Mouse (Mus musculus): ENCODE data around the gene Grid2ip. TPM values are rescaled to one million over a fixed set of nuclear protein-coding genes. Genes with fewer than 3 reads are reported as not detected.

Gene Grid2ip
- total and polyA plus RNA-seq, 3 experiments: not detected

GRCm38 (mm10) chr5:143371146-143371510 is 14.0 kb downstream of the Grid2ip start:
- Histone ChIP-seq H3K4me3 (replicated peaks in 1 of 3; ENCODE audit: low read depth in 2 of 3, low read length in 2 of 3, poor library complexity in 1 of 3) (no peak overlapping the region), H3K4me1 (ENCODE audit: control insufficient read depth in 1 of 2, insufficient read depth in 2 of 2) (peaks cover 0 to 4% of the 10 kb centered on the region in 2 experiments; a peak in 1 of 4 replicates), H3K9me3 (replicated peaks; ENCODE audit: low read length) (peaks cover under 1% of the 10 kb centered on the region), H3K4me2 (ENCODE audit: insufficient read depth, low read depth, poor library complexity, severe bottlenecking) (no peak overlapping the region), H3K79me2 (replicated peaks; ENCODE audit: control insufficient read depth, extremely low read depth, insufficient read depth, poor library complexity, severe bottlenecking) (no peaks in the 10 kb centered on the region), H3K27ac (ENCODE audit: insufficient read depth, low read depth) (no peak overlapping the region), H3K27me3 (replicated peaks) (peaks cover 79% of the 10 kb centered on the region), H3K9ac (ENCODE audit: insufficient read depth, low read depth) (no peak overlapping the region), H3K36me3 (replicated peaks in 1 of 2; ENCODE audit: control insufficient read depth in 1 of 2, insufficient read depth in 1 of 2, low read length in 1 of 2) (no peaks in the 10 kb centered on the region)
- dilution Hi-C loops (cut with MboI; ENCODE audit: extremely low pct_ligation_motif_present, extremely low pct_unique_long_range_greater_than_20kb, low sequenced_read_pairs) (no loop called here), in situ Hi-C loops (cut with MboI; ENCODE audit: low pct_ligation_motif_present, low pct_unique_long_range_greater_than_20kb, low sequenced_read_pairs) (no loop called here)
- no peak for TF ChIP-seq ELF1 (IDR thresholded peaks at IDR 0.05; ENCODE audit: low read depth, low read length)
- TF ChIP-seq E2F4 (IDR thresholded peaks at IDR 0.05; ENCODE audit: insufficient replicate concordance, low read depth, low read length): no peak
- no peak for TF ChIP-seq ZNF384 (IDR thresholded peaks at IDR 0.05; ENCODE audit: low read depth, low read length)
- TF ChIP-seq MAX (IDR thresholded peaks at IDR 0.05; ENCODE audit: low read length): no peak
- TF ChIP-seq MAZ (IDR thresholded peaks at IDR 0.05; ENCODE audit: low read depth, low read length): no peak
- no peak for TF ChIP-seq JUN (IDR thresholded peaks at IDR 0.05; ENCODE audit: insufficient read depth, low read depth, low read length)
- no peak for TF ChIP-seq MEF2A (IDR thresholded peaks at IDR 0.05; ENCODE audit: borderline replicate concordance, low read depth, low read length)
- no peak for TF ChIP-seq CHD1 (IDR thresholded peaks at IDR 0.05; ENCODE audit: low read depth, low read length)
- no peak for TF ChIP-seq NRF1 (IDR thresholded peaks at IDR 0.05; ENCODE audit: low read depth, low read length)
- TF ChIP-seq SMC3 (IDR thresholded peaks at IDR 0.05; ENCODE audit: low read depth, low read length): no peak
- TF ChIP-seq NELFE (IDR thresholded peaks at IDR 0.05; ENCODE audit: low read depth, low read length): no peak
- TF ChIP-seq RAD21 (IDR thresholded peaks at IDR 0.05; ENCODE audit: low read depth, low read length): no peak
- TF ChIP-seq ZC3H11A (IDR thresholded peaks at IDR 0.05; ENCODE audit: low read depth, low read length): no peak
- no peak for TF ChIP-seq SIN3A (IDR thresholded peaks at IDR 0.05; ENCODE audit: low read length)
- no peak for TF ChIP-seq USF2 (conservative IDR thresholded peaks at IDR 0.05; ENCODE audit: low read depth, low read length)
- TF ChIP-seq UBTF (IDR thresholded peaks at IDR 0.05; ENCODE audit: low read depth, low read length): no peak
- TF ChIP-seq MAFK (IDR thresholded peaks at IDR 0.05; ENCODE audit: insufficient replicate concordance, low read length): no peak
- no peak for DNase-seq (ENCODE audit: extremely low read depth)

GRCm38 (mm10) chr5:143372818-143373217 is 15.7 kb downstream of the Grid2ip start:
- H3K27ac ChIP-seq (ENCODE audit: insufficient read depth, low read depth): no peak overlapping the region
- H3K9ac ChIP-seq (ENCODE audit: insufficient read depth, low read depth): no peak overlapping the region
- no peak for DNase-seq (ENCODE audit: extremely low read depth)
- no peaks in the 10 kb centered on the region for H3K79me2 ChIP-seq (replicated peaks; ENCODE audit: control insufficient read depth, extremely low read depth, insufficient read depth, poor library complexity, severe bottlenecking)
- H3K36me3 ChIP-seq (replicated peaks in 1 of 2; ENCODE audit: control insufficient read depth in 1 of 2, insufficient read depth in 1 of 2, low read length in 1 of 2): no peaks in the 10 kb centered on the region
- peaks cover 0 to 4% of the 10 kb centered on the region in 2 experiments; a peak in 1 of 4 replicates for H3K4me1 ChIP-seq (ENCODE audit: control insufficient read depth in 1 of 2, insufficient read depth in 2 of 2)
- dilution Hi-C loops (cut with MboI; ENCODE audit: extremely low pct_ligation_motif_present, extremely low pct_unique_long_range_greater_than_20kb, low sequenced_read_pairs): no loop called here
- TF ChIP-seq MEF2A (IDR thresholded peaks at IDR 0.05; ENCODE audit: borderline replicate concordance, low read depth, low read length) (no peak), MYC (IDR thresholded peaks at IDR 0.05; ENCODE audit: low read depth, low read length) (no peak), NELFE (IDR thresholded peaks at IDR 0.05; ENCODE audit: low read depth, low read length) (no peak), POLR2AphosphoS2 (IDR thresholded peaks at IDR 0.05; ENCODE audit: low read depth, low read length) (no peak), CHD2 (IDR thresholded peaks at IDR 0.05; ENCODE audit: low read length) (no peak), TCF12 (IDR thresholded peaks at IDR 0.05; ENCODE audit: low read depth, low read length) (no peak), GABPA (IDR thresholded peaks at IDR 0.05; ENCODE audit: insufficient replicate concordance, low read depth, low read length) (no peak), POLR2A (IDR thresholded peaks at IDR 0.05; ENCODE audit: low read depth, low read length) (no peak), CTCF (conservative IDR thresholded peaks at IDR 0.05 in 1 of 2, IDR thresholded peaks at IDR 0.05 in 1 of 2; ENCODE audit: low read depth in 2 of 2, low read length in 2 of 2) (no peak), SMC3 (IDR thresholded peaks at IDR 0.05; ENCODE audit: low read depth, low read length) (no peak), USF2 (conservative IDR thresholded peaks at IDR 0.05; ENCODE audit: low read depth, low read length) (no peak), ETS1 (conservative IDR thresholded peaks at IDR 0.05; ENCODE audit: low read depth, low read length) (no peak), CHD1 (IDR thresholded peaks at IDR 0.05; ENCODE audit: low read depth, low read length) (no peak), MAZ (IDR thresholded peaks at IDR 0.05; ENCODE audit: low read depth, low read length) (no peak), MAFK (IDR thresholded peaks at IDR 0.05; ENCODE audit: insufficient replicate concordance, low read length) (no peak), BHLHE40 (IDR thresholded peaks at IDR 0.05; ENCODE audit: low read depth, low read length) (no peak)
- peaks cover 73% of the 10 kb centered on the region for H3K27me3 ChIP-seq (replicated peaks)
- H3K9me3 ChIP-seq (replicated peaks; ENCODE audit: low read length): peaks cover 10% of the 10 kb centered on the region
- no peak overlapping the region for H3K4me2 ChIP-seq (ENCODE audit: insufficient read depth, low read depth, poor library complexity, severe bottlenecking)
- in situ Hi-C loops (cut with MboI; ENCODE audit: low pct_ligation_motif_present, low pct_unique_long_range_greater_than_20kb, low sequenced_read_pairs): no loop called here
- H3K4me3 ChIP-seq (replicated peaks in 1 of 3; ENCODE audit: low read depth in 2 of 3, low read length in 2 of 3, poor library complexity in 1 of 3): no peak overlapping the region

Measured in CH12.LX (cell line).